Mouse (Mus musculus) brain, embryonic 14.5 days (tissue): ENCODE data around the gene Nemf.

Source experiments
- CTCF ChIP-seq: fragments of 200-500 bp; IDR thresholded peaks from 2 replicates; pipeline ENCODE4 v1.5.1; 2012; ENCODE audit warnings: inconsistent platforms, mild to moderate bottlenecking, moderate library complexity, borderline replicate concordance; ENCODE audit not compliant: insufficient read depth, insufficient read length; ENCODE audit errors: extremely low read depth
- POLR2A ChIP-seq: fragments of 200-500 bp; IDR thresholded peaks from 2 replicates; pipeline ENCODE4 v1.6.1; 2012; ENCODE audit warnings: mild to moderate bottlenecking, inconsistent platforms, borderline replicate concordance; ENCODE audit not compliant: poor library complexity, insufficient read depth, insufficient read length, severe bottlenecking; ENCODE audit errors: extremely low read depth

GRCm38 (mm10) chr12:69268956-69269355 lies 88.0 kb downstream of the Nemf start:
- TF ChIP-seq POLR2A (no peak), CTCF (no peak)
